Mouse (Mus musculus) embryonic stem cell, embryonic (primary cell): ENCODE results near the gene Mtch1.

Experiments
- CTCF ChIA-PET, 4 experiments: fragments of 300-600 bp in 2 of 4; fragments of 350-600 bp in 2 of 4; sonication (Branson Sonifier 250); formaldehyde crosslinking; loops; one replicate each; lab custom pipeline; 2022; ENCODE audit warnings: inconsistent platforms in 2 of 4; lab: Charles Lee
- POLR2A ChIA-PET, 4 experiments: fragments of 300-600 bp in 2 of 4; fragments of 350-600 bp in 2 of 4; sonication (Branson Sonifier 250); formaldehyde crosslinking; loops; one replicate each; lab custom pipeline; 2022; ENCODE audit warnings: antibody characterized with exemption in 4 of 4, inconsistent platforms in 1 of 4; lab: Charles Lee

Gene Mtch1

DNA sequence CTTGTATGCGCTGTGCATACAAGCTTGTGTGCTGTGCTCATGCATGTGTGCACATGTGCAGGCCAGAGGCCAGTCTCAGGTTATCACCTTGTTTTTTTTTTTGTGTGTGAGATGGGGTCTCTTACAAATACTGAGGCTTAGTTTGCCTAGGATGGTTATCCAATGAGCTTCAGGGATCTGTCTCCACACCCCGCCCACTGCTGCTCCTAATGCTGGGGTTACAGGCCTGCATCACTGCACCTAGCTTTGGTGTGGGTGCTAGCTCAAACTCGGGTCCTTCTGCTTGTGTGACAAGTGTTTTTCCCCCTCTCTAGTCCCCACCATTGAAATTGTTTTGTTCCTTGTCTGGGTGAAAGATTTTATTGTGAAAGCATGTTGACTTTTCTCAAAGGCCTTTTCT lies 17.5 kb downstream of the Mtch1 start:
- POLR2A ChIA-PET, result interaction anchor here in 3 of 4 experiments (0.9 to 3.7 kb wide), 6 partner anchors 9 to 145 kb away, joined by 3 to 17 read pairs (median 4); partner anchors contain the start of gene Mtch1 (in 1 of the 3)
- CTCF ChIA-PET, result interaction anchor here in 1 of 4 experiments (0.9 to 1.1 kb wide), 2 partner anchors 19 to 41 kb away, joined by 3 to 4 read pairs; no protein-coding TSS in a partner anchor

DNA sequence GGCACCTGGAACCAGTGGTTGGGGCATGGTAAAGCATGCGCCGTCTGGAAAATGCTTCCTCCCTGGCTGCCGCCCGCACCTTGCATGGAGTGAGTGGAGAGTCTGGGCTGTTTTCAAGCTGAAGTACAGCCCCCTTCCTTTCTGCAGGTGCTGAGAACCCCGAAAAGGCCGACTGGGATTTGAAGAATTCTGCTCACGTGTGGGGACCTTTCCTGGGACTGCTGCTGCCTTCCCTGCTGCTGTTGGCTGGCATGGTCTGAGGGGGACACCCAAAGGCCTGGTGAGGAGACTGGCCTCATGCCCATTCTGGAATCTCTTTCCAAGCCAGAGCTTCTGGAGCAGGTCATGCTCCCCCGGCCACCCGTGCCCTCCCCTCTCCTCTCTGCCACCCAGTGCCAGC lies 20.0 kb downstream of the Mtch1 start:
- ChIA-PET CTCF (interaction anchor here in 2 of 4 experiments (0.7 to 0.9 kb wide), 2 partner anchors 44 to 54 kb away, joined by 4 to 7 read pairs; no protein-coding TSS in a partner anchor), POLR2A (interaction anchor here in 1 of 4 experiments (0.6 to 1.9 kb wide), 3 partner anchors 14 to 20 kb away, joined by 3 to 8 read pairs (median 5); partner anchors contain the start of gene Mtch1)

DNA sequence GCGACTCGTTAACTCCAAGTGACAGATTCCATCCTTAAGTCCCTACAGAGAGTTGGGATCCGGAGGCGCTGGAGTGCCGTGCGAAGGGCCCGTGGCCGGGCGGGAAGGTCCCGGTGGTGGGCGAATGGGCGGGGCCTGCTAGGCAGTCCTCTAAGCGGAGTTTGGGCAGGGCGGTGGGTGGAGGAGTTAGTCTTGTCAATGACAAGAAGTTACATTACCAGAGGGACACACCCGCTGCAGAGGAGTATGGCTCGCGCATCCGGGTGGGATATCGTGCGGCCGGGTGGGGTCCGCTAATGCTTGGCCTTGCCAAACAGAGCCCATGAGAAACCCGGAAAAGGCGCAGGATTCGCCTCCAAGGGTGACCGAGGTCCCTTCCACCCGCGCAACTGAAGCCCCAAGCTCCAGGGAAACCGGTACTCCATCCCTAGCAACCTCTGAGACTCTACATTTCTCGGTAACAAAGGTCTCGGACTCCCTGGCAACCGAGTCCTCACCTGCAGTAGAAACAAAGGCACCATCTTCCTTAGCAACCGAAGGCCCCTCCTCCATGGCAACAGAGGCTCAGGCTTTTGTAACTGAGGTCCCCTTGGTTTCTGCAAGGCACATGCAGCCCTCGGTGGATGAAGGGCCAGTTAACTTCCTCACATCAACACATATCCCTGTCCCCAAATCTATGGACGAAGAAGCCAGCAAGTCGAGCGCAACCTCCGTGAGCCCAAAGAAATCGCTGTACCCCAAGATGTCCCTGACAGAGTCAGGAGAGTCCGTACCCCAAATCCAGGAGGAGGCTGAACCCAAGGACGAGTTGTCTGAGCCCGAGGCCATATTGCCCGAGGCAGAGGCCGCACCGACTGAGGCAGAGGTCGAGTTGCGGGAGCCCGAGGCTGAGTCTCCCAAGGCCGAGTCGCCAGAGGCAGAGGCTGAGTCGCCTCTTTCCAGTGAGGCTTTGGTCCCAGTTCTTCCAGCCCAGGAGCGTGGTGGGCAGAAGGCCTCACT lies 20.9 kb downstream of the Mtch1 start:
- CTCF ChIA-PET, result interaction anchor here in 1 of 4 experiments (0.9 to 1.9 kb wide), 3 partner anchors 34 to 65 kb away, joined by 3 to 4 read pairs (median 3); partner anchors contain the start of gene Fgd2
- POLR2A ChIA-PET, result interaction anchor here in 2 of 4 experiments (0.5 to 1.9 kb wide), 7 partner anchors 12 to 311 kb away, joined by 3 to 8 read pairs (median 3); partner anchors contain the start of gene Mtch1 (in 2 of the 2)

DNA sequence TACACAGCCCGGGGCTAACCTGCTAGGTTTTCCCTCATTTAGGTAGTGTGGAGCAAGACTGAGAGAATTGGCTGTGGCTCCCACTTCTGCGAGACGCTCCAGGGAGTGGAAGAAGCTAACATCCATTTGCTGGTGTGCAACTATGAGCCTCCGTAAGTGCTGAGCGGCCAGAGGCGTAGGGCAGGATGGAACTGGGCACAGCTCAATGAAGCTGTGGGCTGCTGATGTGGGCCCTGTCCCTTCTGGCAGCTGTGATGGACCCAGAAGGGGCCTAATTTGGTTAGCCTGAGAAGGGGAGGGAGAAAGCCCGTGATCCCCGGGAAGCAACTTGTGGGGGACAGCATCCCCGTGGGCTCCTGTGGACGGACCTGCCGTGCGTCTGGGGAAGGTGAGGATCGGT lies 21.9 kb downstream of the Mtch1 start:
- ChIA-PET POLR2A (interaction anchor here in 2 of 4 experiments (1.0 to 1.9 kb wide), 6 partner anchors 13 to 22 kb away, joined by 3 to 8 read pairs (median 4); partner anchors contain the start of gene Mtch1 (in 2 of the 2)), CTCF (interaction anchor here in 1 of 4 experiments (1.1 to 1.9 kb wide), 2 partner anchors 45 to 64 kb away, joined by 3 to 4 read pairs; no protein-coding TSS in a partner anchor)

DNA sequence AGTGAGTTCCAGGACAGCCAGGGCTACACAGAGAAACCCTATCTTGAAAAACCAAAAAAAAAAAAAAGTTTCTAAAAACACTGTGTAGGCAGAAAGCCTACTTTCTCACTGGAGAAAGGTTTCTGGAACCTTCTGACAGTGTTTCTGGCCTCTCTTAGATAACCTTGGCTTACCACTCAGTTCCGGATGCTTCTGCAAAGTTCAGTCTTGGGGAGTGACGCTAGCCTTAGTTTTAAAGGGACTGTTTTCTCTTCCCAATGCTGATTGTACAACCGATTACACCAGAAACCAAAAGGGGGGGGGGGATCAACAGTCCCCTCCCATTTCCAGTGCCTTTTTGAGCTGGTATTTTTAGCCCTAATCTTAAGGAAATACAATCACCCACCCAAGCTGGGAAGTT lies 24.1 kb downstream of the Mtch1 start:
- CTCF ChIA-PET, result interaction anchor here in 2 of 4 experiments (0.6 to 2.7 kb wide), 3 partner anchors 47 to 205 kb away, joined by 3 to 8 read pairs (median 4); no protein-coding TSS in a partner anchor
- POLR2A ChIA-PET, result interaction anchor here in 2 of 4 experiments (0.6 to 1.6 kb wide), 4 partner anchors 18 to 55 kb away, joined by 3 read pairs; partner anchors contain the start of genes BC004004 (in 1 of the 2) and Mtch1 (in 1 of the 2)

DNA sequence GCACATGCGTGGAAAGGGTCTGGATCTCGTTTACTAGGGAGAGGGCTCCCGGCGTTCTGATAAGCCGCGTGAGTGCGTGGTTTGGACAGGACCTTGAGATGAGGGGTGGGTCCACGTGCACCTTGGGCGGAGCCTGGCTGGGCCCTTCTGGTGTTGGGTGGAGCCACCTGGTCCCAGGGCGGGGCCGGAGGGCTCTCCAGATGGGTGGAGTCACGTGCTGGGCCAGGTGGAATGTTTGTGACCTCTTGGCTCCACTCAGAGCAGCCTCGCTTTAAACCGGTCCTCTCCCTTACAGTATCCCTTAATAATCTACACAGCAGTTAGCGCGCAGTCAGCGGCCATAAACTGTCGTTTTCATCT lies 25.2 kb downstream of the Mtch1 start:
- ChIA-PET CTCF (interaction anchor here (0.6 to 2.7 kb wide), 5 partner anchors 48 to 157 kb away, joined by 3 to 8 read pairs (median 3); partner anchors contain the start of gene BC004004 (in 1 of the 4)), POLR2A (interaction anchor here in 3 of 4 experiments (0.6 to 3.2 kb wide), 21 partner anchors 9 to 539 kb away, joined by 3 to 15 read pairs (median 4); partner anchors contain the start of gene Mtch1 (in 2 of the 3))

DNA sequence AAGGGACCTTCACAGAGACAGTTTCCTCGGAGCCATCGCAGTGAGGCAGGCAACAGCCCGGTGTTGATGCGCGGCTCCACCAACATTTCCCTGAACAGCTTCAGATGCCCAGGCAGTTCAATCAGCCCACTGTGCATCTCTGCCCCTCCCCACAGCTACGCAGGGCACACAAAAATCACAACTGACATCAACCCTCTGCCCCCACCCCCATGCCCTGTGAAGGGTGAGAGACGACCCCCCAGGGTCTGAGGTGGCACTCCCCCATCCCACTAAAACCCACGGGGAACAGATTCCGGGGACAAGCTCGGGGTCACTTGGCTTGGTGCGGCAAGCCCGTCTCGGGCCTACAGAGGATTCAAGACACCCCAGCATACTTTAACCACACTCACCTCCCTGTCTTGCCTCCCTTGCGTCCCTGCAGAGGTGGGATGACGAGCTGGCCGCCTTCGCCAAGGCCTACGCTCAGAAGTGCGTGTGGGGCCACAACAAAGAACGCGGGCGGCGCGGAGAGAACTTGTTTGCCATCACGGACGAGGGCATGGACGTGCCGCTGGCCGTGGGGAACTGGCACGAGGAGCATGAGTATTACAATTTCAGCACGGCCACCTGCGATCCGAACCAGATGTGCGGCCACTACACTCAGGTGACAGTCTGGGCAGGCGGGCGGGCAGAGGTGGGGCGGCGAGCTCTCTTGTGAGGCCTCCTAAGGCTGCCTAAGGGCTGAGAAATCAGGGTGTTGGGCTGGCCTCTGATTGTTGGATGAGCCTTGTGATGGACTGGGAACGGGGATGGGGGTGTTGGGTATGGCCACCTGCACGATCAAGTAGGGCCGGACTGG lies 25.8 kb downstream of the Mtch1 start:
- ChIA-PET CTCF (interaction anchor here (0.6 to 2.7 kb wide), 7 partner anchors 25 to 156 kb away, joined by 3 to 8 read pairs (median 3); partner anchors contain the start of gene BC004004 (in 1 of the 4)), POLR2A (interaction anchor here in 3 of 4 experiments (0.6 to 3.2 kb wide), 31 partner anchors 10 to 283 kb away, joined by 3 to 15 read pairs (median 4); partner anchors contain the start of genes Mtch1 (in 2 of the 3) and Fgd2 (in 1 of the 3))

DNA sequence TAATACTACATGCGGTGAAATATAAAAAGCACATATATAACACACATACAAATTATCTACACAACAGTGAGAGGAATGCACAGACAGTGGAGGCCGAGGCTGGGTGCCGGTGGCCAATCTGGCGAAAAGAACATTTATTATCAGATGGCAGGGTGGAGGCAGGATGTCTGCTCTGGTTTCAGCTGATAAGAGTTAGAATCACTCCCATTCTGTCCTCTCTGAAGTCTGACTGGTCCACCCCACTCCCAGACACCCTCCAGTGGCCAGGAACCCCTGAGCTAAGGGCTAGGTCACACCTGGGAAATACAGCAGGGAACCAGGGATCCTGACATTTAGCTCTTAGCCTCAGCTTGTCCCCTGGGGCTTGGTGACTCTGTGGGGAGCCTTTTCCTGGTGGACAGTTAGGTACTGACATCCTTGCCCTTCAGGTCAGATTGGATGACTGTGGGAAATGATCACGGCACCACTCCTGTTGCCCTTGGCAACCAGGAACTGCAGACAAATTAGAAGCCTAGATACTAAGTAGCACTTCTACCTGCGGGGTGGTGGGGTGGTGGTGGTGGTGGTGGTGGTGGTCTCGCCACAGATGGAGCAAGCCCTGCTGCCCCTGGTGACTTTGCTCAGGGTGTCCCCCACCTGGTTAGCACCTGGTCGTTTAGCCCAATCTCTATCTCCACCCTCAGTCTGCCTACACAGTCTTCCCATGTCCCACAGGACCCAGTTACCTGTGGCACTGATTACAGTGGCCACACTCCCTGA lies 27.7 kb downstream of the Mtch1 start:
- ChIA-PET POLR2A (interaction anchor here (0.6 to 3.2 kb wide), 9 partner anchors 12 to 1076 kb away, joined by 3 to 14 read pairs (median 3); no protein-coding TSS in a partner anchor), CTCF (interaction anchor here in 3 of 4 experiments (0.6 to 1.2 kb wide), 4 partner anchors 51 to 257 kb away, joined by 3 to 4 read pairs (median 4); no protein-coding TSS in a partner anchor)

DNA sequence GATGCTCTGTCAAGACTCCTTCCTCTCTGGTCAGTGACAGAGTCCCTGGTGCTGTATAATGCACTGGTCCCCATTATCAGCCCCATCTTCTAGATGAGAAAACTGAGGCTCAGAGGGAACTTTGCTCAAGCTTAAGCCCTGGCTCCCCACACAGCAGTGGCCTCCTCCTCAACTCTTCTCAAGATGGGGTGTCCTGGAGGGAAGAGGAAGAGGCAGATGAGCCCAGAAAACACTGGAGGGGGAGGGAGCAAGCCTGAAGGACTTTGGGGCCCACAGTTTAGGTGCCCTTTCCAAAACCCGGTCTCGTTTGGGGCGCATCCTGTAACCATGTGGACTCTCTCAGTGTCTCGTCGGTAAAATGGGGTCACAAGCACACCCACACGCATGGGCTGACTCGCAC lies 28.3 kb downstream of the Mtch1 start:
- ChIA-PET POLR2A (interaction anchor here (0.5 to 2.2 kb wide), 9 partner anchors 11 to 285 kb away, joined by 3 to 6 read pairs (median 3); no protein-coding TSS in a partner anchor), CTCF (interaction anchor here in 3 of 4 experiments (0.6 to 1.2 kb wide), 4 partner anchors 17 to 257 kb away, joined by 3 to 4 read pairs (median 3); no protein-coding TSS in a partner anchor)

DNA sequence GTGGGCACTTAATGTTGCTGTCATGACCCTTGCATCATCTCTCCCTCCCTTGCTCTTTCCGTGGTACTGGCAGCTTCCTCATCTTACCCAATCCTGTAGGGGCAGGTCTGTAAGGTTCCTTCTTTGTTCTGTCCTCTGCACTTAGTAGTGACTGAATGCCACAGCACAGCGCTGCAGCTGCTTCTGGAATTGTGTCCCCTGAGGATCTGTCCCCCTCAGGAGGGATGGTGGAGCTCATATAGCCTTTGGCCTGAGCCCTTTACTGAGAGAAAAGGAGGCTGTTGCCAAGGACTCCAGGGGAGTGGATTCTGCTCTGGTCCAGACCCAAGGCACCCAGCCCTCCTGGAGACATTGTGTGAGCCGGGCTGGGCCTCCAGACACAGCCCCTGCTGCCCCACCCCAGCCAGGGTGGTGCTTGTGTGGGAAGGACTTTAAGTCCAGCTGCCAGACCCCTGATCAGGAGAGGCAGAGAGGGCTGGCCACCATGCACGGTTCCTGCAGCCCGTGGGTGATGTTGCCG lies 28.9 kb downstream of the Mtch1 start:
- ChIA-PET POLR2A (interaction anchor here in 3 of 4 experiments (0.5 to 2.1 kb wide), 5 partner anchors 12 to 285 kb away, joined by 3 to 5 read pairs (median 3); no protein-coding TSS in a partner anchor), CTCF (interaction anchor here in 3 of 4 experiments (0.6 to 1.6 kb wide), 6 partner anchors 13 to 201 kb away, joined by 3 to 10 read pairs (median 4); no protein-coding TSS in a partner anchor)

DNA sequence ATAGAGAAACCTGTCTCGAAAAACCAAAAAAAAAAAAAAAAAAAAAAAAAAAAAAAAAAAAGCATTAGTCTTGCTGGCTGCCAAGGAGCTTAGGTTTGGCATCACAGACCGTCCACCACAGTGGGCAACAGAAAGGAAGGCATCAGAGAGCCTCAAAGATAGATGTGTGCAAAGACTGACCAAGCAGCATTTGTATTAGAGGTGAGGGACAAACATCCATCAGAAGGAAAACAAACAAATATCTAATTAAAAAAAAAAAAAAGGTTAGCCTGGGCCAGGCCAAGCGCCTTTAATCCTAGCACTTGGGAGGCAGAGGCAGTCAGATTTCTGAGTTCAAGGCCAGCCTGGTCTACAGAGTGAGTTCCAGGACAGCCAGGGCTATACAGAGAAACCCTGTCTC lies 30.4 kb downstream of the Mtch1 start, which contains the start of gene Pi16:
TSS of gene Pi16 (plus strand) at position 301 of the 400 bp plus-strand sequence.
- CTCF ChIA-PET, result interaction anchor here in 1 of 4 experiments (1.6 kb wide), 1 partner anchor 54 kb away, joined by 5 read pairs; no protein-coding TSS in a partner anchor
- POLR2A ChIA-PET, result interaction anchor here in 3 of 4 experiments (0.7 to 1.9 kb wide), 4 partner anchors 24 to 521 kb away, joined by 3 to 6 read pairs (median 5); no protein-coding TSS in a partner anchor

DNA sequence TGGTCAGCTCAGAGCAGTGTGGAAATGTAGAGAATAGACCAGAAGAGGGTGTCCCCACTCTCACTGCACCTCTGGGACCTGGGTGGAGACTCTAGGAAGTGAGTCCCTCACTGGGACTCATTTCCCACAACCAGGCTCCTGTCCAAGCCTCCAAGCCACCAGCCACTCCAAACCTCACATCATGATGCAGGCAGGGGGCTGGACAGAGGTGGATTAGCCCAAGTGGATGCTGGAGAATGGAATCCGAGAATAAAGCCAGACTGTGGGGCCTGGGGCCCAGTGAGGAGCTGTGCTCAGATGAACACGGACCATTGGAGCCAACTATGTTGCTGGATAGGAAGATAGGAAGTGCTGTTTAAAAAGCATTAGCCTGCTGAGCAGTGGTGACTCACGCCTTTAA lies 30.8 kb downstream of the Mtch1 start:
- POLR2A ChIA-PET, result interaction anchor here in 2 of 4 experiments (0.7 to 1.9 kb wide), 4 partner anchors 25 to 317 kb away, joined by 3 to 6 read pairs (median 4); no protein-coding TSS in a partner anchor
- CTCF ChIA-PET, result interaction anchor here in 2 of 4 experiments (0.5 to 2.0 kb wide), 2 partner anchors 16 to 54 kb away, joined by 3 to 5 read pairs; no protein-coding TSS in a partner anchor

DNA sequence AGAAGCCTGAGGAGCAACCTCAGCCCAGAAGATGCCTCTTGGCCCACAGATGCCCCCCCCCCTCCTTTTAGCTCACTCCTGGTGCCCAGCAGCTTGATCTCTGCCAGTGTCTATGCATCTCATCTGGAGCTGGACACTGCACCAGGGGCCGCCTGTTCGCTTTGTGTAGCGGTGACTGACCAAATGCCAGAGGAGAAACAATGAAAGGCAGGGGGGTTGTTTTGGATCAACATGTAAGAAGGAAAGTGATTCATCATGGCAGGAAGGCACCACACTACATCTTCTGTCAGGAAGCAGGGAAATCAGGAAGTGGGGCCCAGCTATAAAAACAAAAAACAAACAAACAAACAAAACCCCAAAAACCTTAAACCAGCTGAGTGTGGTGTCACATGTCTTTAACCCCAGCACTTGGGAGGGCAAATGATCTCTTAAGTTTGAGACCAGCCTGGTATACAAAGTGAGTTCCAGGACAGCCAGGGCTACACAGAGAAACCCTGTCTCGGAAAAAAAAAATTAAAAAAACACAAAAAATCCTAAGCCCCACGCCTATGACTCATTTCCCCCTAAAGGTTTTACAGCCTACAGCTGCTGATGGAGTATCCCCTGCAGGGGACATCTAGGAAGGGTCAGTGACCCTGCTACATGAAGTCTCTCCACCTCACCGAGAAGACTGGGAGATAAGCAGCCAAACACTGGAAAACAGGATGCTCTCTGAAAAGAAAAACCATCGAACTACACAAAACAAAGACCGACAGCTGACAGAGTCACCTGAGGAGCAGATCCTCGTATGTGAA lies 31.9 kb downstream of the Mtch1 start:
- ChIA-PET CTCF (interaction anchor here in 3 of 4 experiments (0.6 to 2.0 kb wide), 3 partner anchors 9 to 55 kb away, joined by 3 to 9 read pairs (median 5); no protein-coding TSS in a partner anchor), POLR2A (interaction anchor here (0.6 to 1.4 kb wide), 8 partner anchors 10 to 296 kb away, joined by 3 to 5 read pairs (median 4); no protein-coding TSS in a partner anchor)

DNA sequence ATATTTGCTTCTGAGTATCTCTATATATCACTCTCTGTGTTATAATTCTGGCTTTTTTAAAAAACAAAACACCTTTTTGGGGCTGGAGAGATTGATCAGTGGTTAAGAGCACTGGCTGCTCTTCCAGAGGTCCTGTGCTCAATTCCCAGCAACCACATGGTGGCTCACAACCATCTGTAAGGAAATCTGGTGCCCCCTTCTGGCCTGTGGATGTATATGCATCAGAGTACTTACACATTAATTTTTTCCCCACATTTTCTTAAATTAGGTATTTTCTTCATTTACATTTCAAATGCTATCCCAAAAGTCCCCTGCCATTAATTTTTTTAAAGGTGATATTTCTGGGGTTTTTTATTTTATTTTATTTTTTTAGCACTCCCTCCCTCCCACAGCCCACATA lies 34.4 kb downstream of the Mtch1 start:
- ChIA-PET POLR2A (interaction anchor here in 1 of 4 experiments (0.5 to 1.4 kb wide), 4 partner anchors 9 to 301 kb away, joined by 3 to 4 read pairs (median 3); no protein-coding TSS in a partner anchor), CTCF (interaction anchor here in 2 of 4 experiments (1.2 to 1.3 kb wide), 3 partner anchors 52 to 58 kb away, joined by 3 to 4 read pairs (median 3); no protein-coding TSS in a partner anchor)
